17 mouse cellular contexts compared by ENCODE assay signal in the genomic region with DNA sequence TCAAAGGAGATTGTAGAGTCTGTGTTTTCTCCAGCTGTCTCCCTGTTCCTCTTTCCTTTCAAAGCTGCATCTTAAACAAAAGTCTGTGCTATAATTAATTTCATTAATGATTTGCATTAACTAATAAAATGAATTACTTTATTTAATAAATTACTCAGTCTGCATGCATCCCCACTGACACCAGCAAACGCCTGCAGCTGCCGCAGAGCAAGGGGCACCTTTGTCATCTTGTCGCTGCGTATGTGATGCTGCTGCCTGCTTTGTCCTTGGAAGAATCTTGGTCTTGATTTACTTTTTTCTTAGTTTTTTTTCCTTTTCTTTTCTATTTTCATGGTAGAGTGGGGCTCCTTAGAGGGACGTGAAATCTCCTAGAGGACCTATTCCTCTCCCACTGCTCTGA. TPM values are rescaled to one million over a fixed set of nuclear protein-coding genes. Genes with fewer than 3 reads are reported as not detected.
DNase-seq lines count a peak whose midpoint lies in the region; ATAC-seq lines count a peak whose summit lies in the region.
"Had no signal": no experiment of that assay in that cellular context is flagged by ENCODE, and none has a peak within 500 bp of the region (broad histone marks: within the 10 kb centered on the region; RNA-seq: fewer than 3 reads in every experiment).

No protein-coding gene starts in this region.

- H3K4me2 ChIP-seq in hindbrain, embryonic 14.5 days (replicated peaks) = no peak overlapping the region
- no peak overlapping the region for H3K4me2 ChIP-seq in midbrain, embryonic 12.5 days (replicated peaks)
- no peak overlapping the region for H3K4me2 ChIP-seq in midbrain, embryonic 15.5 days
- H3K4me2 ChIP-seq in neural tube, embryonic 13.5 days = no peak overlapping the region
- H3K4me2 ChIP-seq: heart, embryonic 11.5 days; heart, embryonic 15.5 days had no signal

- peaks cover 31% of the 10 kb centered on the region for H3K36me3 ChIP-seq in hindbrain, embryonic 14.5 days (replicated peaks; ENCODE audit: control insufficient read depth, insufficient read depth)
- peaks cover 24% of the 10 kb centered on the region for H3K36me3 ChIP-seq in hindbrain, embryonic 10.5 days
- peaks cover 9% of the 10 kb centered on the region for H3K36me3 ChIP-seq in midbrain, embryonic 12.5 days
- peaks cover 8% of the 10 kb centered on the region; the same call in 1 of the 2 replicates for H3K36me3 ChIP-seq in midbrain, embryonic 15.5 days (replicated peaks)
- peaks cover 28% of the 10 kb centered on the region for H3K36me3 ChIP-seq in neural tube, embryonic 13.5 days

- ATAC-seq in hindbrain, embryonic 14.5 days (ENCODE audit: low FRiP score) = no peak
- no peak for ATAC-seq in midbrain, embryonic 12.5 days (ENCODE audit: low FRiP score, low read depth)
- no peak for ATAC-seq in midbrain, embryonic 15.5 days (replicated peaks)
- no peak for ATAC-seq in neural tube, embryonic 13.5 days (ENCODE audit: low read depth)
- ATAC-seq: forebrain, postnatal 0 days had no signal

- 48% methylated on average over 5 of the region's 5 CpGs for WGBS in hindbrain, embryonic 14.5 days
- WGBS in hindbrain, embryonic 10.5 days = 83% methylated on average over 5 of the region's 5 CpGs
- 84% methylated on average over 5 of the region's 5 CpGs for WGBS in midbrain, embryonic 12.5 days
- WGBS in midbrain, embryonic 15.5 days = 60% methylated on average over 5 of the region's 5 CpGs
- WGBS in neural tube, embryonic 13.5 days = 31% methylated on average over 5 of the region's 5 CpGs

- peaks cover 3% of the 10 kb centered on the region; the same call in 1 of the 2 replicates for H3K4me1 ChIP-seq in hindbrain, embryonic 14.5 days (replicated peaks; ENCODE audit: control insufficient read depth, insufficient read depth, low read length)
- H3K4me1 ChIP-seq in hindbrain, embryonic 10.5 days (replicated peaks) = no peaks in the 10 kb centered on the region
- peaks cover 6% of the 10 kb centered on the region; the same call in 1 of the 2 replicates for H3K4me1 ChIP-seq in midbrain, embryonic 12.5 days
- peaks cover 4% of the 10 kb centered on the region; the same call in 1 of the 2 replicates for H3K4me1 ChIP-seq in midbrain, embryonic 15.5 days
- peaks cover 17% of the 10 kb centered on the region for H3K4me1 ChIP-seq in neural tube, embryonic 13.5 days (replicated peaks)
- H3K4me1 ChIP-seq: embryonic facial prominence, embryonic 10.5 days had no signal

- H3K27ac ChIP-seq in hindbrain, embryonic 14.5 days = 0 out of 2 replicates have a peak overlapping the region, but pooled peaks have one; percentile 16
- no peak overlapping the region for H3K27ac ChIP-seq in hindbrain, embryonic 10.5 days
- H3K27ac ChIP-seq in midbrain, embryonic 12.5 days (replicated peaks) = 0 out of 2 replicates have a peak overlapping the region, but pooled peaks have one; percentile 35
- H3K27ac ChIP-seq in midbrain, embryonic 15.5 days = no peak overlapping the region
- H3K27ac ChIP-seq in neural tube, embryonic 13.5 days (replicated peaks) = peak overlapping the region; percentile 34
- H3K27ac ChIP-seq: embryonic facial prominence, embryonic 10.5 days; heart, adult 2 months; heart, embryonic 15.5 days had no signal

- no peak for DNase-seq in hindbrain, embryonic 14.5 days (ENCODE audit: low spot score)
- DNase-seq in hindbrain, embryonic 10.5 days (ENCODE audit: low spot score) = no peak
- DNase-seq in neural tube, embryonic 10.5 days (ENCODE audit: extremely low spot score, low spot score) = no peak
- DNase-seq: adrenal gland, adult 2 months; adrenal gland, postnatal 25 days; cerebellum, adult 2 months; cerebellum, postnatal 10 days; forebrain, postnatal 0 days; gastrocnemius, postnatal 14 days; heart, adult 2 months; heart, postnatal 14 days had no signal

- no peak overlapping the region for H3K4me3 ChIP-seq in hindbrain, embryonic 14.5 days (replicated peaks; ENCODE audit: low read length)
- H3K4me3 ChIP-seq in hindbrain, embryonic 10.5 days = no peak overlapping the region
- H3K4me3 ChIP-seq in midbrain, embryonic 12.5 days = no peak overlapping the region
- H3K4me3 ChIP-seq in midbrain, embryonic 15.5 days = no peak overlapping the region
- no peak overlapping the region for H3K4me3 ChIP-seq in neural tube, embryonic 13.5 days
- H3K4me3 ChIP-seq: embryonic facial prominence, embryonic 10.5 days; heart, adult 2 months; heart, embryonic 15.5 days had no signal

- no peaks in the 10 kb centered on the region for H3K9me3 ChIP-seq in hindbrain, embryonic 14.5 days (ENCODE audit: control insufficient read depth, low read length)
- H3K9me3 ChIP-seq in hindbrain, embryonic 10.5 days = no peaks in the 10 kb centered on the region
- H3K9me3 ChIP-seq in midbrain, embryonic 12.5 days = no peaks in the 10 kb centered on the region
- no peaks in the 10 kb centered on the region for H3K9me3 ChIP-seq in midbrain, embryonic 15.5 days
- no peaks in the 10 kb centered on the region for H3K9me3 ChIP-seq in neural tube, embryonic 13.5 days
- H3K9me3 ChIP-seq: embryonic facial prominence, embryonic 10.5 days; heart, embryonic 15.5 days had no signal

- no peak overlapping the region for H3K9ac ChIP-seq in hindbrain, embryonic 14.5 days
- H3K9ac ChIP-seq in midbrain, embryonic 12.5 days (replicated peaks) = no peak overlapping the region
- no peak overlapping the region for H3K9ac ChIP-seq in midbrain, embryonic 15.5 days
- no peak overlapping the region for H3K9ac ChIP-seq in neural tube, embryonic 13.5 days
- H3K9ac ChIP-seq: forebrain, postnatal 0 days; heart, embryonic 15.5 days had no signal

- no peaks in the 10 kb centered on the region for H3K27me3 ChIP-seq in hindbrain, embryonic 14.5 days (ENCODE audit: control insufficient read depth, insufficient read depth, low read length)
- H3K27me3 ChIP-seq in hindbrain, embryonic 10.5 days (ENCODE audit: insufficient read depth, poor library complexity, severe bottlenecking) = no peaks in the 10 kb centered on the region
- no peaks in the 10 kb centered on the region for H3K27me3 ChIP-seq in midbrain, embryonic 12.5 days
- H3K27me3 ChIP-seq in midbrain, embryonic 15.5 days (replicated peaks) = no peaks in the 10 kb centered on the region
- H3K27me3 ChIP-seq in neural tube, embryonic 13.5 days = no peaks in the 10 kb centered on the region
- H3K27me3 ChIP-seq: heart, embryonic 15.5 days had no signal

RNA-seq across cellular contexts. Expression of gene Tbc1d19, which starts 43.2 kb away (rescaled TPM):
- polyA plus RNA-seq in hindbrain, embryonic 14.5 days (2014; fragmentation: Nextera tagmentation; extraction: Ambion mirVana) = 70.1 and 77.0 TPM in 2 replicates
- polyA plus RNA-seq in hindbrain, embryonic 10.5 days (2016; fragmentation: Nextera tagmentation; extraction: Ambion mirVana) = 47.2 and 51.1 TPM in 2 replicates
- polyA plus RNA-seq in midbrain, embryonic 12.5 days (2016; fragmentation: Nextera tagmentation; extraction: Ambion mirVana) = 68.5 and 70.2 TPM in 2 replicates
- polyA plus RNA-seq in midbrain, embryonic 15.5 days (2015; fragmentation: Nextera tagmentation; extraction: Ambion mirVana) = 57.9 and 66.8 TPM in 2 replicates
- polyA plus RNA-seq in neural tube, embryonic 13.5 days (2015; fragmentation: Nextera tagmentation; extraction: Ambion mirVana) = 69.3 and 73.4 TPM in 2 replicates

Comparison
In these comparisons a context has a peak if more than half of its experiments do, and no peak if none do; other contexts are left out.
1. H3K27ac ChIP-seq: peak in hindbrain, embryonic 14.5 days (single experiment), midbrain, embryonic 12.5 days (single experiment) and neural tube, embryonic 13.5 days (single experiment); none in hindbrain, embryonic 10.5 days (single experiment) and midbrain, embryonic 15.5 days (single experiment).